Mouse (Mus musculus) spleen, adult 2 months (tissue): Measurements from ENCODE around the gene Pomp.

Source experiments
- CTCF ChIP-seq: fragments of 200-500 bp; IDR thresholded peaks from 2 replicates; pipeline ENCODE4 v1.5.1; 2011; ENCODE audit warnings: mild to moderate bottlenecking, inconsistent platforms; ENCODE audit not compliant: insufficient read depth, insufficient read length, insufficient replicate concordance; ENCODE audit errors: extremely low read depth
- POLR2A ChIP-seq: fragments of 200-500 bp; IDR thresholded peaks from 2 replicates; pipeline ENCODE4 v1.6.1; 2011; ENCODE audit warnings: low read depth, low read length, inconsistent platforms

GRCm38 (mm10) chr5:147883581-147883980, 23.3 kb downstream of the Pomp start:
- TF ChIP-seq CTCF (no peak), POLR2A (no peak)
